Mouse (Mus musculus): ENCODE measurements at regions not wholly inside any gene's neighbourhood (a gene's known extent, or its start where the extent isn't known, plus 50 kb on each side); places are given as distances from the start of the nearest gene placed in this dataset.

GRCm38 (mm10) chr3:101722926-101723325 is 118.4 kb upstream of the Atp1a1 start:
- Histone ChIP-seq H3K27me3 (ENCODE audit: control insufficient read depth, insufficient read depth, low read length) (no peaks in the 10 kb centered on the region), H3K4me3 (no peak overlapping the region), H3K79me2 (replicated peaks; ENCODE audit: control insufficient read depth, insufficient read depth, low read length) (no peaks in the 10 kb centered on the region), H3K36me3 (ENCODE audit: control insufficient read depth, insufficient read depth, low read length) (no peaks in the 10 kb centered on the region), H3K9ac (ENCODE audit: low read depth, low read length) (no peak overlapping the region), H3K4me1 (ENCODE audit: control insufficient read depth, insufficient read depth, low read length) (no peaks in the 10 kb centered on the region), H3K27ac (no peak overlapping the region)
- TF ChIP-seq EP300 (IDR thresholded peaks at IDR 0.05; ENCODE audit: insufficient read depth, low read depth, low read length), result no peak
- intact Hi-C loops (cut with DNase I), result no loop called here
- WGBS, result 63% methylated on average over 6 of the region's 6 CpGs
- no peak for DNase-seq

GRCm38 (mm10) chr3:101722001-101722400 is 117.5 kb upstream of the Atp1a1 start:
- Histone ChIP-seq H3K27ac (no peak overlapping the region), H3K4me3 (no peak overlapping the region), H3K27me3 (ENCODE audit: control insufficient read depth, insufficient read depth, low read length) (no peaks in the 10 kb centered on the region), H3K9ac (ENCODE audit: low read depth, low read length) (no peak overlapping the region), H3K79me2 (replicated peaks; ENCODE audit: control insufficient read depth, insufficient read depth, low read length) (no peaks in the 10 kb centered on the region), H3K36me3 (ENCODE audit: control insufficient read depth, insufficient read depth, low read length) (no peaks in the 10 kb centered on the region), H3K4me1 (ENCODE audit: control insufficient read depth, insufficient read depth, low read length) (no peaks in the 10 kb centered on the region)
- DNase-seq, result no peak
- 88% methylated on average over 4 of the region's 4 CpGs for WGBS
- intact Hi-C loops (cut with DNase I), result no loop called here
- no peak for TF ChIP-seq CTCF (IDR thresholded peaks at IDR 0.05)
- no peak for TF ChIP-seq POLR2A (IDR thresholded peaks at IDR 0.05; ENCODE audit: insufficient read depth, low read depth, low read length)
- TF ChIP-seq EP300 (IDR thresholded peaks at IDR 0.05; ENCODE audit: insufficient read depth, low read depth, low read length), result no peak

- DNase-seq, result no peak
- Histone ChIP-seq H3K27me3 (ENCODE audit: control insufficient read depth, insufficient read depth, low read length) (no peaks in the 10 kb centered on the region), H3K4me1 (ENCODE audit: control insufficient read depth, insufficient read depth, low read length) (peaks cover 9% of the 10 kb centered on the region), H3K9ac (ENCODE audit: low read depth, low read length) (no peak overlapping the region), H3K36me3 (ENCODE audit: control insufficient read depth, insufficient read depth, low read length) (no peaks in the 10 kb centered on the region), H3K79me2 (replicated peaks; ENCODE audit: control insufficient read depth, insufficient read depth, low read length) (no peaks in the 10 kb centered on the region), H3K4me3 (no peak overlapping the region), H3K27ac (no peak overlapping the region)
- TF ChIP-seq CTCF (IDR thresholded peaks at IDR 0.05), result no peak
- no peak for TF ChIP-seq POLR2A (IDR thresholded peaks at IDR 0.05; ENCODE audit: insufficient read depth, low read depth, low read length)
- TF ChIP-seq EP300 (IDR thresholded peaks at IDR 0.05; ENCODE audit: insufficient read depth, low read depth, low read length), result no peak
- intact Hi-C loops (cut with DNase I), result no loop called here
Observed at GRCm38 (mm10) chr3:101715416-101715815, 110.9 kb upstream of the Atp1a1 start.

GRCm38 (mm10) chr3:101714810-101715209 is 110.3 kb upstream of the Atp1a1 start:
- no peak overlapping the region for H3K4me3 ChIP-seq
- no peaks in the 10 kb centered on the region for H3K79me2 ChIP-seq (replicated peaks; ENCODE audit: control insufficient read depth, insufficient read depth, low read length)
- TF ChIP-seq CTCF (IDR thresholded peaks at IDR 0.05), result no peak
- no peaks in the 10 kb centered on the region for H3K36me3 ChIP-seq (ENCODE audit: control insufficient read depth, insufficient read depth, low read length)
- intact Hi-C loops (cut with DNase I), result loop anchor here (5.0 kb wide), 1 partner anchor 92 kb away; no protein-coding TSS in a partner anchor
- peaks cover 9% of the 10 kb centered on the region for H3K4me1 ChIP-seq (ENCODE audit: control insufficient read depth, insufficient read depth, low read length)
- H3K27me3 ChIP-seq (ENCODE audit: control insufficient read depth, insufficient read depth, low read length), result no peaks in the 10 kb centered on the region
- no peak overlapping the region for H3K27ac ChIP-seq
- no peak overlapping the region for H3K9ac ChIP-seq (ENCODE audit: low read depth, low read length)
- 73% methylated on average over 5 of the region's 5 CpGs for WGBS
- no peak for DNase-seq

- Histone ChIP-seq H3K27me3 (ENCODE audit: control insufficient read depth, insufficient read depth, low read length) (no peaks in the 10 kb centered on the region), H3K4me1 (ENCODE audit: control insufficient read depth, insufficient read depth, low read length) (peaks cover 11% of the 10 kb centered on the region), H3K36me3 (ENCODE audit: control insufficient read depth, insufficient read depth, low read length) (no peaks in the 10 kb centered on the region), H3K9ac (ENCODE audit: low read depth, low read length) (no peak overlapping the region), H3K79me2 (replicated peaks; ENCODE audit: control insufficient read depth, insufficient read depth, low read length) (no peaks in the 10 kb centered on the region), H3K27ac (peak overlapping the region; percentile 43), H3K4me3 (no peak overlapping the region)
- intact Hi-C loops (cut with DNase I), result loop anchor here (5.0 kb wide), 1 partner anchor 94 kb away; no protein-coding TSS in a partner anchor
- no peak for DNase-seq
- WGBS, result 71% methylated on average over 11 of the region's 11 CpGs
- TF ChIP-seq CTCF (IDR thresholded peaks at IDR 0.05), result no peak
- TF ChIP-seq EP300 (IDR thresholded peaks at IDR 0.05; ENCODE audit: insufficient read depth, low read depth, low read length), result no peak
- no peak for TF ChIP-seq POLR2A (IDR thresholded peaks at IDR 0.05; ENCODE audit: insufficient read depth, low read depth, low read length)
Observed at GRCm38 (mm10) chr3:101713669-101714068, 109.2 kb upstream of the Atp1a1 start.

- 31% methylated on average over 11 of the region's 11 CpGs for WGBS
- intact Hi-C loops (cut with DNase I), result loop anchor here (5.0 kb wide), 1 partner anchor 94 kb away; no protein-coding TSS in a partner anchor
- TF ChIP-seq CTCF (IDR thresholded peaks at IDR 0.05) (no peak), EP300 (IDR thresholded peaks at IDR 0.05; ENCODE audit: insufficient read depth, low read depth, low read length) (no peak), POLR2A (IDR thresholded peaks at IDR 0.05; ENCODE audit: insufficient read depth, low read depth, low read length) (no peak)
Observed at GRCm38 (mm10) chr3:101713138-101713638, 108.7 kb upstream of the Atp1a1 start.

More at GRCm38 (mm10) chr3:101713138-101713638, 108.7 kb upstream of the Atp1a1 start:
- Histone ChIP-seq H3K36me3 (ENCODE audit: control insufficient read depth, insufficient read depth, low read length) (no peaks in the 10 kb centered on the region), H3K79me2 (replicated peaks; ENCODE audit: control insufficient read depth, insufficient read depth, low read length) (no peaks in the 10 kb centered on the region), H3K4me1 (ENCODE audit: control insufficient read depth, insufficient read depth, low read length) (peaks cover 11% of the 10 kb centered on the region), H3K4me3 (no peak overlapping the region), H3K27ac (peak overlapping the region; percentile 43), H3K9ac (ENCODE audit: low read depth, low read length) (no peak overlapping the region), H3K27me3 (ENCODE audit: control insufficient read depth, insufficient read depth, low read length) (no peaks in the 10 kb centered on the region)
- DNase-seq, result peak; percentile 61 to 66
